Mouse (Mus musculus): Measurements from ENCODE around the gene Grm8. TPM values are rescaled to one million over a fixed set of nuclear protein-coding genes. Genes with fewer than 3 reads are reported as not detected.

Grm8 gene
- polyA plus RNA-seq, 1 experiment from 2014 or later, result 0.09 TPM

DNA sequence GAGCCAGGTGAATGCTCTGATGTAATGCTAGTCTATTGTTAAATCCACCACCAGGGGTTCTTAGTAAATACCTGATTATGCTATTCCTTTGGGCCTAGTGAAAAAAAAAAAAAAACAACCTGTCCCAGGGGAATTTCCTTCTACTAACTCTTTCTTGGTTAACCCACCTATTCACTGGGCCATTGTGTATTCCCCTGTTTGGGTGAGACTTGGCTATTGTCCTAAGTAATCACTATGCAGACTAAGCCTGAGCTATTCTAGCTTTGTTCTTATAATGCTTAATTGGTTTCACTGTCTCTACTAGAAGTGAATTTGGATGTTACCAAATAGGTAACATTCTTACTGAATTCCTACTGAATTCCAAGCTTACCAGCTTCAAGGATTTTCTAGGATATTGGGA lies 872.4 kb downstream of the Grm8 start:
- Histone ChIP-seq H3K9me3 (ENCODE audit: low read length) (no peaks in the 10 kb centered on the region), H3K27me3 (ENCODE audit: insufficient read depth, low read length) (no peaks in the 10 kb centered on the region), H3K4me1 (ENCODE audit: insufficient read depth, low read length) (no peaks in the 10 kb centered on the region), H3K9ac (replicated peaks; ENCODE audit: low read length) (no peak overlapping the region), H3K36me3 (ENCODE audit: insufficient read depth, low read length) (no peaks in the 10 kb centered on the region), H3K27ac (ENCODE audit: low read length) (no peak overlapping the region), H3K4me2 (replicated peaks; ENCODE audit: low read depth, low read length) (no peak overlapping the region), H3K4me3 (ENCODE audit: low read length) (no peak overlapping the region)
- no peak for ATAC-seq (ENCODE audit: low FRiP score, low TSS enrichment)

DNA sequence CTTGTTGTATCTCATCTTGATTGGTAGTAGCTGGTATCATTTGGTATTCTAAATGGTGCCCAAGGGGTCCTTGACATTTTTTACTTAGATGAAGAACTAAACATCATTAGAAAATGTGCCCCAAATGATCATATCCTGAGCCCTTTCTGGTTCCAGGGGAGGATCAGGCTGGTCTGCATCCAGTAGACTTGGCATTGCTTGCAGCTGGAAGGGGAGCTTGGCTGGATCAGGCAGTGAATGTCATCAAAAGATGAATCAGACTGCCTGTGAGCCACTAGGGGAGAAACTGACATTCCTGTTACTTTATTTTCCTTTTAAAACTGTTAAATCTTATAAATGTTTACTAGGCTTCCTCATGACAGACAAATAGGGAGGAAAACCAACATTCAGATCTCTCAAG lies 894.6 kb downstream of the Grm8 start:
- Histone ChIP-seq H3K36me3 (ENCODE audit: insufficient read depth, low read length) (no peaks in the 10 kb centered on the region), H3K4me3 (ENCODE audit: low read length) (no peak overlapping the region), H3K9ac (replicated peaks; ENCODE audit: low read length) (no peak overlapping the region), H3K4me2 (replicated peaks; ENCODE audit: low read depth, low read length) (no peak overlapping the region), H3K27ac (ENCODE audit: low read length) (no peak overlapping the region), H3K9me3 (ENCODE audit: low read length) (no peaks in the 10 kb centered on the region), H3K4me1 (ENCODE audit: insufficient read depth, low read length) (no peaks in the 10 kb centered on the region), H3K27me3 (ENCODE audit: insufficient read depth, low read length) (no peaks in the 10 kb centered on the region)
- ATAC-seq (ENCODE audit: low FRiP score, low TSS enrichment), result no peak

- H3K9ac ChIP-seq (replicated peaks; ENCODE audit: low read length), result no peak overlapping the region
- no peak for ATAC-seq (ENCODE audit: low FRiP score, low TSS enrichment)
- H3K4me2 ChIP-seq (replicated peaks; ENCODE audit: low read depth, low read length), result no peak overlapping the region
- 38% methylated on average over 2 of the region's 2 CpGs for WGBS
- H3K4me3 ChIP-seq (ENCODE audit: low read length), result no peak overlapping the region
- no peak overlapping the region for H3K27ac ChIP-seq (ENCODE audit: low read length)
- H3K9me3 ChIP-seq (ENCODE audit: low read length), result no peaks in the 10 kb centered on the region
- H3K27me3 ChIP-seq (ENCODE audit: insufficient read depth, low read length), result no peaks in the 10 kb centered on the region
- H3K36me3 ChIP-seq (ENCODE audit: insufficient read depth, low read length), result no peaks in the 10 kb centered on the region
- H3K4me1 ChIP-seq (ENCODE audit: insufficient read depth, low read length), result no peaks in the 10 kb centered on the region
These were observed 895.0 kb downstream of the Grm8 start for GRCm38 (mm10) chr6:27239968-27240367.

MicroRNAs within 50 kb of the gene (microRNA counts, 519-probe panel; counts per million panel counts)
- microRNA mmu-miR-592, result 2,966 counts per million, percentile 70 among the panel's probes with 10 or more counts

Small RNA genes lying within 50 kb of the gene (microRNA-seq; reads per million reads assigned to microRNA genes)
- gene Mir592, result 10.4 reads per million, percentile 30 among the genes with 10 or more reads in this experiment
